Mouse (Mus musculus) mature B cell (primary cell): ENCODE results near the gene Timm9.

ENCODE experiments used
- in situ Hi-C: fragments of 300-500 bp; cut with MboI; formaldehyde crosslinking; loops from 2 replicates; pipeline ENCODE4 v1.14.3; 2019

The Timm9 gene

DNA sequence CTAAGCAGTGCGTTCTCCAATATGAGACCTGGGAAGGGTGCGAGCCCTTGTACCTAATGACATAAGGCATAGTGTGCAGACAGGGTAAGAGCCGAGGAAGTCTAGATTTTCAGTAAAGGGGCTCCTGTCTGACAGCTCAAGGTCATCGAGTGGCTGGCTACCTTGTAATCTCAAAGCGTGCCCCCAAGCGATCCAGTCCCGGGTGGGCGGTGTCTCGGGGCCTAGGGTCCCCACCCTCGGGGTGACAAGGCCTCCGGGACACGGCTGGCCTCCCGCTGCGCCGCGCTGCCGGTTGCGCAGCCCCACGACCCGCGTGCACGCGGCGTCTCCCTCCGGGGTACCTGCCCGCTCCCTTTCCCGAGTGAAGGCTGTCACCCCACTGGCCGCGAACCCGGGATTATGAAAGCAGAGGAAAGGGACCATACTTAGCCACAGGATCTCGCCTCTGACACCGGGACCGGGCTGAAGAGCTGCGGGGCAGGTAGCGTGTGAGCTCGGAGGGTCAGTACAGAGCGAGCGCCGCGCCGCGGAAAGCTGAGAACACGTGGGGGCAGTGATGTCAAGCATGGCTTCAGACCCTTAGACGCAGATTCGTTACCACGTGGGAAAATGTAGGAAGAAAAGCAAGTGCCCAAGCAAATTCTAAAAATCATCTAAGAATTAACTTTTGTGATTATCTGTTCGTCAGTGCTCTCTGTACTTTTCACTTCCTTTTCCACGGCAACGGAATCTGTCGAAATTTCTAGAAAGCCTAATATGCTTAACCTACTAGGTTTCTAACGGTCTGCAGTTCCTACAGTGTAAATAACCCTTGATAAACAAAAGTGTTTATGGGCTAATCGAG, at the start of gene Timm9, which contains the start of gene 2700049A03Rik:
TSS of gene Timm9 (minus strand) at position 555 of the 844 bp plus-strand sequence.
TSS of gene 2700049A03Rik (plus strand) at position 719 of the 844 bp plus-strand sequence.
- in situ Hi-C loops: no loop called here

DNA sequence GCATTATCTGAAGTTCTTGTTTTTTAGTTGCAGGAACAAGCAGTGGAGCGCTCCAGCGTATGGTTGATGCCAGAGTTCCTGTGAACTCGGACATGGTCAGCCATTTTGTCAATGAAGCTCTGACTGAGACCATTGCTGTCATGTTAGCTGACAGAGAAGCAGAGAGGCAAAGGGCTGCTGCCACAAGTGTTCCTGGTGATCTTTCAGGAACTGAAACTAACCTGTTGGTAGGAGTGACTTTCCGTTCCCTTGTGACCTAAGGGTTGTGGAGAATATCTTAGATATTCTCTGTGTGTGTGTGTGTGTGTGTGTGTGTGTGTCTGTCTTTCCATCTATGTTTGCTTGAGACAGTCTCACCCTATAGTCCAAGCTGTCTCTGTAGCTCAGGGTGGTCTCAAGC, 47.9 kb upstream of the Timm9 start:
- in situ Hi-C loops: no loop called here

DNA sequence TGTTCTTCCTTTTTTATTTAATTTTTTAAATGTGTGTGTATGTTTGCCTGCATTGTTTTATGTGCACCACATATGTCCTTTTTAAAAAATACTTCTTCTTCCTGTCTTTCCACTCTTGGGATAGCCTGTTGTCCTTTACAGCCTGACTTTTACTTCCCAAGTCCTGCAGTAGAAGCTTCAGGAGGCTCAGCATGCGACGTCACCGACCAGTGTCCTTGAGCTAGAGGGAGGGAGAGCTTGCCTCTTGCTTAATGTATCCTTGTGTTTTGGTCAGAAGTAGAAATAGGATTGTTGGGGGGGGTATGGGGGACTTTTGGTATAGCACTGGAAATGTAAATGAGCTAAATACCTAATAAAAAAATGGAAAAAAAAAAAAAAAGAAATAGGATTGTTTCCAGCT, 47.3 kb upstream of the Timm9 start:
- in situ Hi-C loops: no loop called here

DNA sequence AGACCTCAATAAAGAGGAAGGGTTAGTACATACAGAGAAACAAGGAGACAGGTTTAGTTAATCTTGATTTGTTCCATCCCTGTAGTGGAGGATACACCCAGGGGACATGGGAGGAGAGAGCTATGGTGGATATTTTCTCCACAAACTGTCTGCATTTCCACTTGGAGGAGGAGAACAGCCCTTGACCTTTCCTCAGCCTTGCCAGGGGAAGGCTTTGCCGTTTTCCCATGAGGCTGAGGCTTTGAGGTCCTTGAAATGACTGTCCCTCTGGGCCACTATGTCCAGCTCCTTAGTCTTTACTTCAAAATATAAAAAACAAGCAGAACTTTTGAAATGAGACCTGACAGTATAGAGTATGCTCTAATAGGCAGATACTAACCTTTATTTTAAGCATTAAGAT, 33.4 kb upstream of the Timm9 start:
- in situ Hi-C loops: no loop called here

DNA sequence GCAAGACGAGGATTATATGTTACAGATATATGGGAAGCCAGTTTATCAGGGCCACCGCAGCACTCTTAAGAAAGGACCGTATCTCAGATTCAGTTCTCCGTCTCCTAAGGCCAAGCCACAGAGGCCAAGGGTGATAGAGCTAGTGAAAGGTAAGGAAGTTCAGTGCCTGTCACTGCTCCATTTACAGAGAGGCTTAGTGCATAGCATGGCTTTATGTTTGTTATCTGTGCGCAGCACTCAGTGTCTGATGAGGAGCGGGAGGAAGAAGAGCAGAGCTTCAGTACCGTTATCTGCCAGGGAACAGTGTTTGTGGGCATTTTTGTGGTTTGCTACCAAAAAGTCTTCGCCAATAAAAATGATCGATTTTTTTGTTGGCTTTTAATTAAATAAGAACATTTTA, 27.9 kb upstream of the Timm9 start:
- in situ Hi-C loops: no loop called here

DNA sequence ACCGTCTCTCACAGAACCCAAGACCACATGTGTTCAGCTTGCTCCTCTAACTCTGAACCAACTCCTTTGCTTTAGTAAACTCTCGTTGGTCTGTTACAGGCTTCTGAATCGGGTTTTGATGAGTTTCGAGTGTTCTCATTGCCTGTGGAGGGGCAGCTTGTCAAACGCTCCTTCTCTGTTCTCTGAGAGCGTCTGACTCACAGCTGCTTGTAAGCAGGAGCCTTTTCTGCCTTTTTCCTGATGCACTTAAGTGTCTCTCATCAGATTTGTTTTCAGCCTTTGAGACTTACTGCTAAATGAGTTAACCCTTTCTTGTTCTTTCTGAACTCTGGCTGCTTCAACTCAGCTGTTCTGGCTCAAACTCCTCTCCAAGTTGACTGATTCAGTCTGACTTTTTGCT, 21.5 kb upstream of the Timm9 start:
- in situ Hi-C loops: no loop called here

DNA sequence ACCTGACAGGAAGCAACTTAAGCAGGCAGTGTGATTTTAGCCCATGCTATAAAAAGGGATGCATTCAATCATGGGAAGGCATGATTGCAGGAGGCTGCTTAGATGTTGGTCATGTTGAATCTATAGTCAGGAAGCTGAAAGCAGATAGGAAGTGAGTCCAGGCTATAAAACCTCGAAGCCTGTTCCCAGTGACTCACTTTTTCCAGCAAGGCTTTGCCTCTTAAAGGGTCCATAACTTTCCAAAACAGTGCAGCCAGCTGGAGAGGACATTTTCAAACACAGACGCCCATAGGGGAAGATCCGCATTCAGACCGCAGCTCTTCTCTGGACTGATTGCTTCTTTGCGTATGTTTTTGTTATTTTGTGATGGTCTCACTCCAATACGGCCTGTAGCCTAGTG, 18.5 kb upstream of the Timm9 start:
- in situ Hi-C loops: no loop called here

DNA sequence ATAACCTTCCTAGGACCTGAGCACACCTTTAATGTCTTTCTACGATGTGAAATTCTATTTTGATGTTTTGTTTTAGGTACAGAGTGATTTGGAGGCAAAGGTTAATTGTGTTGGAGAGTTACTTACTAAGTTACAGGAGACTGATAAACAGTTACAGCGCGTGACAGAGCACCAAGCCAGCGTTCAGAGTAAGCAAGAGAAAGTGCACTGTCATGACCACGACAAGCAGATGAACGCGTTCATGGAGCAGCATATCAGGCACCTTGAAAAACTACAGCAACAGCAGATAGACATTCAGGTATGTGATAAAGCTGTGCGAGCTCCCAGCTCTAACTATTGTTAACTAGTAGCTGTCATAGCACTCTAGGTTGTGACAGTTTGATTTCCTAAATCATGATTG, 13.7 kb upstream of the Timm9 start:
- in situ Hi-C loops: no loop called here

DNA sequence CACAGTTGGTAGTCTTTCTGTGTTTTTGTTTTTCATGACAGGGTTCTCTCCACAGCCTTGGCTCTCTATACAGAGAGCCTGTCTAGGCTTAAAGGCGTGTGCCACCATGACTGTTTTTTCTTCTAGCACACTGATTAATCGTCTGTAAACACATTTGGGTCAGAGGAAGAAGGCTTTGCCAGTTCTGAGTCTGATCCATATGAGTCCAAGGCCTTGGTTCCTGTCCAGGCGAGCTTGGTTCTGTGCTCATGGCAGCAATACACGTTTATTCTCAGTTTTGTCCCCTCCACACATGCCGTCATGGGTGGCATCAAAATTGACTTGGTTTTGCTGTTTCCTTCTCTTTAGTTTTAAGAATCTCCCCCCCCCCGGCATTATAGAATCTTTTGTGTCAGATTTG, 13.0 kb upstream of the Timm9 start:
- in situ Hi-C loops: no loop called here

DNA sequence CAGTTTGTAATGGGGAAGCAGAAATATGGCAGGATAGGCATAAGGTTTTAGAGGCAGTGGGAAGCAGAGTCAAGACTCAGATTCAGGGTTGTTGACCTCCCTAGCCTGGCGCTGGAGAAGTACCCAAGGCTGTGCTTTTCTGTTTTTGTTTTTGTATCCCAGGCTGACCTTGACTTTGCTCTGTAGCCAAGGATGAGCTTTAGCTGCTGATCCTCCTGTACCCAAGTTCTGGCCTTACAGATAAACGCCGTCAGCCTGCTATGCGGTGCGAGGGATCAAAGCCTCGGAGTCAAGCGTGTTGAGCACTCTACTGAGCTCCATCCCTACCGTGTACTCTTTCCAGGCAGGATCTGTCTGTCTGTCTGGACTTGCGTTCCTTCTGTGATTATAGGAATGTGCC, 12.3 kb upstream of the Timm9 start:
- in situ Hi-C loops: no loop called here

DNA sequence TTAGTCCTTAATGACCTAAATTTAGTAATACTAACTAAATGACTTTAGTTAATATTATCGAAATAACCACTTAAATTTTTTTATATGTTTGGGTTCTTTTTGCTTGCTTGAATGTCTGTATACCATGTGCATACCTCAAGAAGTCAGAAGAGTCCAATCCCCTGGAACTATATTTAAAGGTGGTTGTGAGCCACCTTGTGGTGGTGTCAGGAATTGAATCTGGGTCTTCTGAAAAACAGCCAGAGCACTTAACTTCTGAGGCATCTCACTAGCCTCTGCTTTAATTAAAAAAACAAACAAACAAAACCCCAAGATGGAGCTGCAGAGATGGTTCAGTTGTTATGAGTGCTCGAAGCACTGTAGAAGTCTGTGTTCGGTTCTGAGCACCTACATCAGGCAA, 11.2 kb upstream of the Timm9 start:
- in situ Hi-C loops: no loop called here

DNA sequence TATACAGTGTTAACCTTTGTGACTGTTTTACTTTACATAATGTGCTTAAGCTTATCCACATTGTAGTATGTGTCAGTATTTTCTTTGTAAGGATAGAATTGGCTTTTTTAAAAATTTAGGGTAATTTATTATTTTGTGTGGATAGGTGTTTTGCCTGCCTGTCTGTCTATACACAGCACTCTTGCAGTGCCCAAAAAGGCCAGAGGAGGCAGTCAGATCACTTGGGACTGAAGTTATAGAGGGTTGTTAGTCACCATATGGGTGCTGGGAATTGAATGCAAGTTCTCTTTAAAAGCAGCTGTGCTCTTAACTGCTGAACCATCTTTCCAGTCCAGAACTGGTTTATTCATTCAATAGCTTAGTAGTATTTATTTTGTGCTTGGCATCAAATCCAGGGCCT, 4.7 kb upstream of the Timm9 start:
- in situ Hi-C loops: no loop called here

DNA sequence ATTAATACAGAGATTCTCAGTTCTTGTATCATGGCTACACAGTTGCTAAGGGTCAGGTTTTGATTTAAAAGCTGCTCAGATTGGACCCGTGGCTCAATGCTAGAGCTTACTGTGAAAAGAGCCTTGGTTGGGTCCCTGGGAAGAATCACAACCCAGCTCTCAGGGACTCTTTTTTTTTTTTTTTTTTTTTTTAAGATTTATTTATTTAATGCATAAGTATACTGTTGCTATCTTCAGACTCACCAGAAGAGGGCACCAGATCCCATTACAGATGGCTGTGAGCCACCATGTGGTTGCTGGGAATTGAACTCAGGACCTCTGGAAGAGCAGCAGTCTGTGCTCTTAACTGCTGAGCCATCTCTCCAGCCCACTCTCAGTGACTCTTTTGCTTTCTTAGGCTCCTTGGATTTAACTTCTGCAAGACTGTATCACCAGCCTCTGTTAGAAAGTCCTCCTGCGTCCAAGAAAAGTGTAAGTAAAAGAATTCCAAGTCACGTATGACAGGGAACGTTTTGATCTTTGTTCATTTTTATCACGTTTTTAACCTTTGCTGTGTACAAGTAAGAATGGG, 2.9 kb upstream of the Timm9 start:
- in situ Hi-C loops: no loop called here

DNA sequence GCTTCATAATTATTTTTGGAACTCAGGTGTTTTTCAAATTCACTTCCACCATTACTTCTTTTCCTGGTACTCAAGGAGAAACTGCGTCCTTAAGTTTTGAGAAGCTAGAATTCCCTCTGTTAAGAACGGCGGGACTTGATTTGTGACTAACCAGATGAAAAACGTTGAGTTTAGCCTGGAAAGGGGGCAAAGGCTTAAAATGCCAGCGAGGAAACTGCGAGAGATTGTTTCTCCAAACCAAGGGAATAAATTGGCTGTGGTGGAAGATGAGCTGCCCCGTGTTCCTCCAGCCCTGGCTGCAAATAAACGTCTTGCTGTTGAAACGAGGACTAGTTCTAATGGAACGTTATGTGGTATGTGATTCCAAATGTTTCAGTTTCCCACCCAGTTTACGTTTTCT, 1.2 kb upstream of the Timm9 start:
- in situ Hi-C loops: no loop called here

DNA sequence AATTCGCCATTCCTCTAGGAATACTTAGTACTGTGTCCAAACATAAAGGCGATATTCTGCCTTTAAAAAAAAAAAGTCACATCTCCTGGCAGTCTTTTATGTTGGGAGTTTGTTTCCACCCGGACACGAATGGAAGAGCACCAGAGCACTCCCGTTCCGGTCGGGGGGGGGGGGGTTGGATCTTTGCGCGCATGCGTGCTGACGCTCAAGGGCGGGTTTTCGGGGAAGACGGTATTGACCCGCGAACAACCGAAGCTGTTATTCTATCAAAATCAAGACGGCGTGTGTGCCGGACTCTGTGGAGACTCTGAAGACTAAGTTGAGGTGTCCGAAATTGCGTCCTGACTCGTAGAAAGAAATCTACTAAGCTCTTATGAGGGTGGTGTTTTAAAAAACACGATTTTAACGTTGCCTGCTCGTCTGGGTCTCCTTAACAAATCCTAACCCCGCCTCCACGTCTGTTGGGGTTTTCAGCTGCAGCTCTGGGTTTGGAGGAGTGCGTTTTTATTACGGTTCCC, 549 bp upstream of the Timm9 start:
- in situ Hi-C loops: no loop called here

DNA sequence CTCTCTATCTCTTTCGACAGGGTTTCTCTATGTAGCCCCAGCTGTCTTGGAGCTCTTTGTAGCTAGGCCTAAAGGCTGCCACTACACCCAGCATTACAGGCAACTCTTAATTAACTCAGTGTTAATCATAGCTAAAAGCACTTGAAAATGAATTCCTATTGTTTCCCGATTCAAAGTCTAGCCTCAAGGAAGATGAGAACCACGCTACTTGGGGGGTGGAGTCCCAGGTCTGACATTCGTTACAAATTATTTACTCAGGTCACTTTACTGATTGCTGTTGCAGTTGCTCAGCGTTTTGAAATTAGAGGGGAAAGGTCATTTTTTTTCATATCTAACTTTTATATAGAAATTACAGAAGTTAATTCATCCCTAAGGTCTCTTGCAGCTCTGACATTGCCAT, 903 bp downstream of the Timm9 start:
- in situ Hi-C loops: no loop called here

DNA sequence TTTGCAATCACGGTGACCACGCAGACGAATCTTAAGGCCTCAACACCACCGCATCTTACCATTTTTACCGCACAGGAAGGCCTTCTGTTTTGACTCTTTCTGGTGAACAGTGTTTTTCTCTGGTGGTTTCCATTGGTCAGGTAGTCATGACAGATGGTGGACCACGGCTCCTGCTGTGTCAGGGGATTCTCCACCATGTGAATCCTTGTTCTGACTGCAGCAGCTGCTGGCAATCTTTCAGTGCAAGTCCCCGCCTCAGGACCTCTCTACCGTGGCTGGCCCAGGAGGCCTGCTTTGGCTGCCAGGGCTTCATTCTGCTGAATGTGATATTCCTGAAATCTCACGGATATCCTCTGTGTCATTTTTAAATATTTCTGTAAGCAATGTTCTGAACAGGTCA, 13.2 kb downstream of the Timm9 start:
- in situ Hi-C loops: no loop called here

DNA sequence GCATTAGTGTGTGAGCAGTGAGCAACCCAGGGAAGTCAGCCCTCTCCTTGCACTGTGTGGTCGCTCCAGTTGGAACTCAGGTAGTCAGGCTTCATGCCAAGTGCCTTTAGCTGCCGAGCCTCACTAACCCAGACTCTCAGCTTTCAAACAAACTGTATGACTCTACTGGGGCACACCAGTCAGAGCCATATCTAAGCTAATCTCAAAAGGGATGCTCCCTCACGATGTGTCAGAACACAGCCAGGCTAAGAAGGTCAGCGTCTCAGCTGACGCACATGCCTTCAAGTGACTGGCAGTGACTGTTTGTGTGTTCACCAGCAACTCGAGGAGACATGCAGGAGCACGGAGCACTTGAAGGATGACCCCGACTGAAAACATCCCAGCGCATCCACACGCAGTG, 13.8 kb downstream of the Timm9 start:
- in situ Hi-C loops: no loop called here

DNA sequence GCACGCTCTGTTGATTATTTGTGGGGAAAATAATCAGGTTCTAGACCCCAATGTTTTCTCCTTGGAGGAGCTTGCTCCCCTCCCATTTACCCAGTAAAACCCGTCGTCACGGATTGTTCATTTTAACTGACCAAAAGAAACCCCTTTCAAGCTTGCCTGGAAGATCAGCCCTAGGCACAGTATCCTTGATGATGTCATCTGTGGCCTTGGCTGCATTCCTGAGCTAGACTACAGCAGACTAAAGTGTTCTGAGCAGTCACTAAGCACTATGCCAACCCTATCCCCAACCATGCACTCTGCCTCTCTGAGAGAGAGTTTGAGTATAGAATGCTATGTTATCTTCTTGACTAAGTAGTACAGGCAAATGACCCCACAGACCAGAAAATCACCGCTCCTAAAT, 20.1 kb downstream of the Timm9 start:
- in situ Hi-C loops: no loop called here

DNA sequence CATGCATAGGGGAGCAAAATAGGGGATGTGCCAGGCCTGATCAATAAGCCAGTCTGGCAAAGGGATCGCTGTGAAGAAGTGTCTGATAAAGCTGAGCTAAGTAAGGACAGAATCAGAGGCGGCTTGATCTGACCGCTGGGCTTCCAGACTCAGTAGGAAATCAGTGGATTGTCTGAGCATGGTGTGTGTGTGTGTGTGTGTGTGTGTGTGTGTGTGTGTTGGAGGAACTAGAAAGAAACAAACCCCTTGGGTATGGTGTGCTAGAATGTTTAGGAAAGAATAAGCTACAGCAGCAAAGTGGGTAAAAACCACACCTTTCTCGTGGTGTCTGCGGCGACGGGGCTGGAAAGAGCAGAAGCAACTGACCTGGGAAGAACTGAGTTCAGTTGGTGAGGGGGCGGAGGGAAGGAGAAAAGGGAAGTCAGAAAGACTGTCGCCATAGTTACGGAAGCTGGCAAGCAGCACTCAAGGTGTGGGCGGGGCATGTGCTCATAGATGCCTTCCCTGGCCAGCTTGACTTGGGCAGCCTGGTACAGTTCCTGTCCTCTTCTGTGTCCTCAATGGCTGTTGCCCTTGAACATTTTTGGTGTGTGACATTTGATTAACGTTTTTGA, 22.7 kb downstream of the Timm9 start:
- in situ Hi-C loops: no loop called here

DNA sequence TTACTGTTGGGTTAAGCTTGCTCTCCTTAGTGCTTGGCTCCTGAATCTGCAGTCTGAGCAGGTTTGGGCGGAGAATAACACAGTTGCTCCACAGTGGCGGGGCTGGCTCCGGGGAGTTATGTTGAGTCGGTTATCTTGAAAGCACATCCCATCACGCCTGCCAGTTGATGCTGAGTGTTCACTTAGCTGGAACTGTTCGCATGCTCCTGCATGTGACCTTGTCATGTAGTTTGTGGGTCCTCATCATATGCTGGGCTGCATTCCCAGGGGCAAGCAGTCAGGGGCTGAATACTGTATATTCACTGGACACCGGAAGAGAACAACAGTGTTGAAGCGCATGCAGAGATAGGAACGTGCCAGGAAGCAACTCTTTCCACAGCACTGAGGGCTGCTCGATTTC, 23.4 kb downstream of the Timm9 start:
- in situ Hi-C loops: no loop called here

DNA sequence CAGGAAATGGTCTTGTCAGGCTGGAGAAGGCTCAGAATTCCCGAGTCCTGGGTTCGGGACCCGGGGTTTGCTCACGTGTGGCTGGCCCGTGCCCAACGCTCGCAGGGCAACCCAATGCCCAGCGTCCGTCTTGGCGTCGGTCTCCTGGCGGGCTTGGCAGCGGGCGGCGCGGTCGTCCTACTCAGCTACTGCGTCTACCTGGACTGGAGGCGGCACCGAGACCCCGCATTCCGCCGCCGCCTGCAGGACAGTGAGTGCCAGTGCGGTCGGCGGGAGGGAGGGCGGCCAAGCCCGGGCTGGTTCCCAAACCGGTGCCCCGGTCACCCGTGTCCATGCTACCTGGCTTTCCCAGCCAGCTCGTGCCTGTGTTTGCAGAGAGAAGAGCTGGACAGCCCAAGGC, 25.2 kb downstream of the Timm9 start, which contains the start of gene Tomm20l:
TSS of gene Tomm20l (plus strand) at position 98 of the 400 bp plus-strand sequence.
- in situ Hi-C loops: no loop called here

DNA sequence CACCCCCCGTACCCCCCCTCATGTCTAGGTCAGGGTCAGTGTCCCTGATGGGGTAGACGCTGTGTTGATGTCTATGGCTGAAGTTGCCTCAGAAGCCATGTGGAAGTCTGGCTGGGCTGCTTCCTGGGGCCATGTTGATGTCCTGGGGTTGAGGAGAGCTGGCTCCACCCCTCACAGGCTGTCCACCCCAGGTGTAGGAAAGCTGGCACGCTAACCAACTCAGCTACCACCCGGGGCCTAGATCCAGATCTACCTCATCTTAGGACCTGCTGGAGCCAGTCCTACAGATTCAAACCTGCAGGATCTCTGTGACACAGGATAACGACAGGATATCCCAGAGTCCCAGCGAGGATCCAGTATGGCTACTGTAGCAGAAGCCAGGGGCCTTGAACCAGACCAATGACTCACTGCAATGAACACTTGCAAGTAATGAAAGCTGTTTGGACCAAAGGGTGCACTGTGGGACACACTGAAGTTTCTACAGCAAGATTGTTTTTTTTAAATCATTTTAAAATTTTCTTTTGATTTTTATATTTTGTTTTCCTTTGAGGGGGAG, 29.2 kb downstream of the Timm9 start:
- in situ Hi-C loops: no loop called here
